Mouse (Mus musculus) frontal cortex, postnatal 25 days (tissue): ENCODE measurements around the gene Lca5.

Experiments
- DNase-seq, 2 experiments: peaks; one replicate each; pipeline ENCODE4 v3.0.0; 2022; ENCODE audit warnings: low spot score in 2 of 2

Lca5 gene

DNA sequence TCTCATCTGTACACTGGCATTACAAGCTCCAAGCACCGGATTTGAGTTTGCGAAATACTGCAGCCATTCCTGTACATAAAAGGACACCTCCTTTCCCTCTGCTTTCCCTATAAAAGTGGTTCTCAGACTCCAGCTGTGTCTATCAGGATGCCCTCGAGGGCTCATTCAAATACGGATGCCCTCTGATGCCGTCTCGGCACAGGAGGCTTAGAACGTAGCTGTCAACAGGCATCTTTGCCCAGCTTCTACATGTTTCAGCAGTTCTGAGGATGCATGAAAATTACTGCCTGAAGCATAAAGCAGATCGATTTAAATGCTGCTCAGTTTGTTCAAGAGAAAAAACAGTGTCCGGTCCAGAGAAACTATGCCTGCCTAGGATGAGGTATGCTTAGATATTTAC, 51.4 kb downstream of the Lca5 start:
- DNase-seq: no peak

GRCm38 (mm10) chr9:83386264-83386855, 54.6 kb downstream of the Lca5 start:
- no peak for DNase-seq

- DNase-seq: no peak
Measured at GRCm38 (mm10) chr9:83385301-83385700, 55.6 kb downstream of the Lca5 start.

GRCm38 (mm10) chr9:83383235-83383634, 57.7 kb downstream of the Lca5 start:
- DNase-seq: no peak

DNA sequence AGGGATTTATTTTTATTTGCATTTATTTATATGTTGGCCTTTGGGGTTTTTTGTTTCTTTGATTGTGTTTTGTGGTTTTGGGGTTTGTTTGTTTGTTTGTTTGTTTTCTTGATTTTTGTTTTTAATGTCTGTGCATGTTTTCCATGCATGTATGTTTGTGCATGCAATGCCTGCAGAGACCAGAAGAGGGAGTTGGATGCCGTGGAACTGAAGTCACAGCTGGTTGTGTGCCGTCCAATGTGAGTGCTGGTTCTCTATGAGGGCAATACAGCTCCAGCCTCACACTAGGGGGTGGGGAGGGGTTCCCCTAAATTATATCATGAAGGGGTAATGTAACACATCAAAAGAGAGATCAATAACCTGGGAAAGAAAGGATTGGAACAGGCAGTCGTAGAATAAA, 58.2 kb downstream of the Lca5 start:
- DNase-seq: no peak

- no peak for DNase-seq
Measured at GRCm38 (mm10) chr9:83381317-83381716, 59.6 kb downstream of the Lca5 start.

DNA sequence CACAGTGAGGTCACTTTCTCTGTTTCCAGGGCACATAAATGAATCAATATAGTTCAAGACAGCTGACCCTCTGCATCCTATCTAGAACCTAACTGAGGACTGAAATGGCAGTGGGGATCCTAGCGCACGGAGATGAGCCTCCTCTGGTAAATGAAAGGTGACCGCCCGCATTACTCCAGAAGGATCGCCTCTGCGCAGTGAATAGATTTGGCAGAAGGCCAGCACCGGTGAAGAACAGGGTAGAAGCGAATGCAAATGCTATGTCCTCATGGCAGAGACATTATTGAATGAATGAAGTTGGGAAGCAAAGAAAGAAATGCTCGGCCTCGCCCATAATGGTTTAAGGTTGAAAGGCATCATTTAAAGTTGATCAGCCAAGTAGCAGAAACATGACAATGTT, 61.3 kb downstream of the Lca5 start:
- no peak for DNase-seq

DNA sequence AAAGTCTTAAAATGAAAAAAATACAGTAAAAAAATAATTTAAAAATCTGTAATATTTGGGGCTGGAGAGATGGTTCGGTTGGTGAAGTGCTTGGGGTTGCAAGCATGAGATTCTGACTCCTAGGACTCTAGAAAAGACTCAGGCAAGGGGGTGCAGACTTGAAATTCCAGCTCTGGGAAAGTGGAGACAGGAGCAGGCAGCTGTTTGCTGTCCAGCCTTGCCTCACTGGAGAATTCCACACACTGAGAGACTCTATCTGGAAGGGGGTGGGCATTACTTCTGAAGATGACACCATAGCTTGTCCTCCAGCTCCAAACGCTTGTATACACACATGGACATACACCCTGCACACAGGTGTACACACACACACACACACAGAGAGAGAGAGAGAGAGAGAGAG, 63.8 kb downstream of the Lca5 start:
- DNase-seq: no peak

DNA sequence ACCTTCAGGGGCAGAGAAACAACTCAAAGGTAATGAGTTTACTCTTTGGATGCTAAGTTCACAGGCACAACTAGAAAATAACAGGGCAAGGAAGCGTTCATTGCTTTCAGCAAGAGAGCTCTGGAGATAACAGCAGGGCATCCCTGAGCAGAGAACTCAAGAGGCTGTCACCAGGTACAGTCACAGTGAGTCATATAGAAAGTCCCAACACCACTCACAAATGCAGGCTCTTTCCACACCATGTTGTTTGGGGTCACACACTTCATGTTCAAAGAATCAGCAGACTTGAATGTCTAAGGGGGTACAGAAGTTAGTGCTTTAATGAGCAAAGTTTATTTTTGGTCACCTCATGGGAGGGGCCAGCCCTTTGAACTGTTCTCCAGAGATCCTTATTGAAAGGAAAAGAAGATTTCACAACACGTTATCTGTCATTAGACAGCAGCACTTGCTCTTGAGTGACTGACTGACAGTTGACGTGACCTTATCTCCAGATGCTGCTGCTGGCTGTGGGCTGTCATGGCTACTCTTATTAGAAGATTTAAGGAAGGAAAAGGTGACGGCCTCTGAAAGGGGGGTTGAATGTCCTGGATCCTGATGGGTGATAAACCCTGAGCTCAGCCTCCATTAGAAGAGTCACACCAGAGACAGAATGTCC, 65.3 kb downstream of the Lca5 start:
- DNase-seq: no peak

- DNase-seq: no peak
Measured at GRCm38 (mm10) chr9:83370907-83371306, 70.0 kb downstream of the Lca5 start.

DNA sequence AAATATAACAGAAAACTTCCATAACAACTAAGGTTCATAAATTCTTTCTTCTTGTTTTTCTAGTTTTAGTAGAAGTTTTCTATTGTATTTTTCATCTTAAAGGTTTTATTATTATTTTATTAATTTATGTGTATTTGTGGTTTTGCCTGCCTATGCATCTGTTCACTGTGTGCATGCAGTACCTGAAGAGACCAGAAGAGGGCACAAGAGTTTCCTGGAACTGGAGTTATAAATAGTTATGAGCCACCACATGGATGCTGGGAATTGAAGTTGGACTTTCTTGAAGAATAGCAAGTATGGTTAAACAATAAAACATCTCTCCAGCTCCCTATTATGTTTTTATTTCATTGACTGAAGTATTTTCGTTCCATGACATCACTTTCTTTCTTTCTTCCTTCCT, 72.7 kb downstream of the Lca5 start:
- DNase-seq: no peak

DNA sequence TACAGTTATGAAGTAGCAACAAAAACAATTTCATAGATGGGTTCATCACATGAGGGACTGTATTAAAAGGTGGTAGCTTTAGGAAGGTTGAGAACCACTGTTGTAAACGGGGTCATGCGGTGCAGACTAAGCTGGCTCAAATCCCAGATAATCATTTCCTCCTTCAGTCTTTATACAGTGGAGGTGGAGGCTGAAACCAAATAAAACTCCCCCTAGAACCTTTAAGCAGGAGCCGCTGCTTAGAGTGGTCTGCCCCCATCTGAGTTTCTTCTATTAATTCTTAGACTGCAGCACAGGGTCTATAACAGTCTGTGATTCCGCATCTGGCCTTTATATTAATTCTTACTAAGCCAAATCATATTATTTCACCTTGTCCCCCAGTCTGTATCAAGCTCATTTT, 85.1 kb downstream of the Lca5 start:
- no peak for DNase-seq

DNA sequence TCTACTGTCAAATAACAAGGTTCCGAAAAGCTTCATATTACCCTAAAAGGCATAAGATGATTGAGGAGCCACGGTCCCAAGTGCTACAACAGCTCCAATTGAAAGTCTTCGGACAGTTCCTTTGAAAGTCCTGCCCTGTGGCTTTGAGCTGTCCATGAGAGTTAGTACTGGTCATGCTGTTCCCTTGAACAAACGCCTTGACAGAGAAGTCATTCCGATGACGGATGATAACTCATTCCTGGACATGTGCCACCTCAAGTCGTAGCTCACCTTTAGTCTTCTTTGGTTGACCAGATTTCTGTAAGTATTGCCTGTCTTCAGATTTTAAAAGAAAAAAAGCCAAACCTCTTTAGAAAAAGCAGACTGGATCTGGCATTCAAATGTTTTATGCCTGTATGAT, 87.6 kb downstream of the Lca5 start:
- no peak for DNase-seq

- no peak for DNase-seq
Measured at GRCm38 (mm10) chr9:83351171-83351570, 89.8 kb downstream of the Lca5 start.

- no peak for DNase-seq
Measured at GRCm38 (mm10) chr9:83350613-83351012, 90.3 kb downstream of the Lca5 start.

DNA sequence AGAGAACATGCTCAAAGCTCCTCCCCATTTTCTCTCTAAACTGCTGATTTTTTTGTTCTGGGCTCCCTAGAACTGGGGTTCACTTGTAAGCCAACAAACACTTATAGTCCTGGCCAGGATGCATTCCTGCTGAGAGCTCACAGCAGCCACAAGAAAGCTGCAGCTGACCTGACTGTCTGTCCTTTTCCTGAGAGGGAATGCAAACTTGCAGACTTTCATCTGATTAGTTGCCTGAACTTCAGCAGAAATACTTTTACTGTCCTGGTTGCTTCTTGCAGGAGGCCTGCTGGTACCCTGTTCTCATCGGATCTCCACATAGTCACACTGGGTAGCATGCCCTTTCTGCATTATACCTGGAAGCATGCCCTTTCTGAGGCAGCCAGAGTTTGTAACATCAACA, 91.0 kb downstream of the Lca5 start:
- no peak for DNase-seq

DNA sequence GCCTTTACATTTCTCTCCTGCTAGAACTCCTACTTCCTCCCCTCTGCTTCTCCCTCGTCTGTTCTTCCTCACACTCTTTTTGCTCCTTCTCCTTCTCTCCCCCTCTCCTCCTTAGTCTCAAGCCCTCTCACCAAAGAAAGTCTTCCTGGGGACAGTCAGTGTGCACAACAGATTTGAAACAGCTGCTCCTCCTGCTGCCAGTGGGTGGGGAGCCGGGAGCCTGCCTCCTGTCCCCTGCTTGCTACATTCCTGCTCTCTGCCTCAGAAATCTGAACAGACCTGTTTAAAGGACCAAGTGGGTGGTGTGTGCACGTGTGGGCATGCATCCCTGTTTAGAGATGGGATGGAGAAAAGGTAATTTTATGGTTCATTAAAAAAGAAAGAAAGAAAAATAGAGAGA, 91.4 kb downstream of the Lca5 start:
- peak in 1 of 2 experiments; percentile 32 for DNase-seq

- DNase-seq: no peak
Measured at GRCm38 (mm10) chr9:83347521-83347920, 93.4 kb downstream of the Lca5 start.

GRCm38 (mm10) chr9:83342491-83343370, 98.2 kb downstream of the Lca5 start:
- no peak for DNase-seq
